Mouse (Mus musculus) layer of hippocampus, postnatal 14 days (tissue): Measurements from ENCODE around the gene Kcna7. TPM values are rescaled to one million over a fixed set of nuclear protein-coding genes. Genes with fewer than 3 reads are reported as not detected.
"Not testable (repeated sequence)": the region's sequence is repeated elsewhere in the genome, so short reads cannot be mapped to it uniquely, and the experiment has no call there.

Source experiments
- DNase-seq, 2 experiments: peaks; one replicate each; pipeline ENCODE4 v3.0.0; 2021 to 2022; ENCODE audit warnings: low spot score in 2 of 2, mixed read lengths in 1 of 2
- total RNA-seq, 2 experiments: library from RNA; stranded (reverse); gene quantifications; 2 replicates each; pipeline ENCODE4 v1.2.3; 2021

Gene Kcna7
- total RNA-seq, 2 experiments from 2014 or later = not detected

GRCm38 (mm10) chr7:45386077-45386476, 19.4 kb upstream of the Kcna7 start:
- no peak for DNase-seq

GRCm38 (mm10) chr7:45395129-45395541, 10.3 kb upstream of the Kcna7 start:
- DNase-seq = no peak

GRCm38 (mm10) chr7:45395578-45396336, 9.7 kb upstream of the Kcna7 start, which contains the start of gene Snrnp70:
Gene Snrnp70 (minus strand): TSS chr7:45395742.
- peak; percentile 100 for DNase-seq

- DNase-seq = not testable (repeated sequence)
These were observed 9.1 kb upstream of the Kcna7 start for GRCm38 (mm10) chr7:45396337-45396775.

GRCm38 (mm10) chr7:45396787-45397186, 8.7 kb upstream of the Kcna7 start:
- no peak for DNase-seq

GRCm38 (mm10) chr7:45401521-45402085, 3.9 kb upstream of the Kcna7 start:
- no peak for DNase-seq

DNA sequence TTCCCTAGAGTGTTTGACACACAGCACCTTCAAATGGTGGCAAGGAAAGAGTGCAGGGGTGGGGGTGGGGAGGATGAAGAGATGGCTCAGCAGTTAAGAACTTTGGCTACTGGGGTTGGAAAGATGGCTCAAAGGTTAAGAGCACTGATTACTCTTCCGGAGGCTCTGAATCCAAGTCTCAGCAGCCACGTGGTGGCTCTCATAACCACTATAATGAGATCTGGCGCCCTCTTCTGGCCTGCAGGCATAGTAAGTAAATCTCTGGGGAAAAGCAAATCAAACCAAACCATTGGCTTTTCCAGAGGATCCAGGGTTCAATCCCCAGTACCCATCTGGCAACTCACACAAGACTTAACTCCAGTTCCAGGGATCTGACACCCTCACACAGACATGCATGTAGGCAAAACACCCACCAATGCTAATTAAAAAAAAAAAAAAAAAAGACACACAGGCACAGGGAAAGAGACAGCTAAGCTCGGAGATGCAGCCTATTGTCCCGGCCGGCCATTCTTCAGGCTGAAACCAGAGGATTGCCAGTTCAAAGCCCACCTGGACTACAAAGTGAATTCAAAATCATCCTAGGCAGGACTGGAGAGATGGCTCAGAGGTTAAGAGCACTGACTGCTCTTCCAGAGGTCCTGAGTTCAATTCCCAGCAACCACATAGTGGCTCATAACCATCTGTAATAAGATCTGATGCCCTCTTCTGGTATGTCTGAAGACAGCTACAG, 1.8 kb upstream of the Kcna7 start:
- peak in 1 of 2 experiments; percentile 31 for DNase-seq

DNA sequence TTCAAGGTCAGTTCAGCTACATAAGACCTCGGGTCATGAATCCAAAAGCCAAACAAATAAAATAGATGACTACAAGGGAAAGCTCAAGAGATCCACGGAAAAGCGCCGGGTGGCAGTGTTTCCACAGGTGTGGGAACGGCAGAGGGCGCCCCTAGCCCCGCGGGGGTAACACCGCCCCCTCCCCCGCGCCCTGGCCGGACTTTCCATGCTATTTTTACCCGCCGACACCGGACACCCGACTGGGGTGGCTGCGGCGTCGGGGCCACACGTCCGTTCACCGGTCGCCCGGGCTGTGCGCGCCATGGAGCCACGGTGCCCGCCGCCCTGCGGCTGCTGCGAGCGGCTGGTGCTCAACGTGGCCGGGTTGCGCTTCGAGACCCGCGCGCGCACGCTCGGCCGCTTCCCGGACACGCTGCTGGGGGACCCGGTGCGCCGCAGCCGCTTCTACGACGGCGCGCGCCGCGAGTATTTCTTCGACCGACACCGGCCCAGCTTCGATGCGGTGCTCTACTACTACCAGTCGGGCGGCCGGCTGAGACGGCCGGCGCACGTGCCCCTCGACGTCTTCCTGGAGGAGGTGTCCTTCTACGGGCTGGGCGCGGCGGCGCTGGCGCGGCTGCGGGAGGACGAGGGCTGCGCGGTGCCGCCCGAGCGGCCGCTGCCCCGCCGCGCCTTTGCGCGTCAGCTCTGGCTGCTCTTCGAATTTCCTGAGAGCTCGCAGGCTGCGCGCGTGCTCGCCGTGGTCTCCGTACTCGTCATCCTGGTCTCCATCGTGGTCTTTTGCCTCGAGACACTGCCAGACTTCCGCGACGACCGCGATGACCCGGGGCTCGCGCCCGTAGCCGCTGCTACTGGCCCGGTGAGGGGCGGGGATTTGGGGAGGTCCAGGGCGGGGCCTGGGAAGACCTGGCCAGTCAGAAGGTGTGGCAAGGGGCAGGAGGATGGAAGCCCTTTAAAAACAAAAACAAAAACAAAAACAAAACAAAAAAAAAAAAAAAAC, 1.0 kb downstream of the Kcna7 start:
- DNase-seq = no peak

DNA sequence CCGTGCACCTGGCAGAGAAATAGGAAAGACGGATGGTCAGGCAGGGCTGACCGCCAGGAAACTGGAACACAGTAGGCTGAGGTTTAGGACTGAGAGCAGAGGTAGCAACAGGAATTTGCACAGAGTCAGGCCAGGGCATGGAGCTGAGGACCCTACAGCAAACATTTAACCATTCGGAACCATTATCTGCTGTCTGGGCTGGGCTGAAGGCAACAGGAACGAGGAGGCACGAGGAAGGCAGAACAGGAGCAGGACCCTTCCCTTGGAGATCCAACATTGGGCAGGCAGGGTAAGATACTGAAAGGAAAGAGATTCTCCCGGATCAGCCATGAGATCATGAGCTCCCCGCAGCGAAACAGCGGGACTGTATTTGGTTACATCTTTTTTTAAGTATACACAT, 2.4 kb downstream of the Kcna7 start:
- DNase-seq = no peak

- no peak for DNase-seq
These were observed 2.9 kb downstream of the Kcna7 start for GRCm38 (mm10) chr7:45408351-45408750.

- no peak for DNase-seq
These were observed 3.5 kb downstream of the Kcna7 start for GRCm38 (mm10) chr7:45408949-45409348.

- no peak for DNase-seq
These were observed 4.2 kb downstream of the Kcna7 start for GRCm38 (mm10) chr7:45409497-45410163.

- DNase-seq = no peak
These were observed 7.0 kb downstream of the Kcna7 start for GRCm38 (mm10) chr7:45412421-45412820.

DNA sequence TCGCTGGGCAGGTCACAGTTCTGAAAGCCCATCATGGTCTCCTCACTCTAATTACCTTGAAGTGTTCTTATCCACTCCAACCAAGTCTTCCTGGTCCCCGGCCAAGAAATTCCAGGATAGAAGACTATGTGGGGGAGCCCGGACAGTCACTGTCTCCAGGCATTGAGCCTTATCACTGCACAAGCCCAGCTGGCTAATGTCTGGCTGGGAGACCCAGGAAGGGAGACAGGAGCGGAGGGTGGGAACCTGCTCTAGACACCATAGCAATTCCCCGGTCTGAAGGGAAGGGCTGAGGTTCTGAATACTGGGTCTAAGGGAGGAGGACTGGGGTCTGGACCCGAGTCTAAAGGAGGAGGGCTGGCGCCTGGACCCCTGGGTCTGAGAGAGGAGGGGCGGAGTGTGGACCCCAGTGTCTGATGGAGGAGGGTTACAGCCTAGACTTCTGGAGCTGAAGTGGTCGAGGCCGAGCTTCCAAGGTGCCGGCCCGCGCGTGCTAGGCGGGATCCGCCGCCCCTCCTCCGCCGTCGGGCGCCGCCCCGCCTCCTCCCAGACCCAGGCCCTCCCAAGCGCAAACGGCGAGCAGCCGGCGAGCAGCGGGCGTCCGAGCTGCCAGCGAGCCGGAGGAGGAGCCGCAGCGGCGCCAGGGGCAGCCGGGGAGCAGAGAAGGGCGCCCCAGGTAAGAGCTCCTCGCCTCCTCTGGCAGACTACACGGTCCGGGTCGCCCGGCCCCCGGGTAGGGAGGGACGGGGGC, 7.8 kb downstream of the Kcna7 start, which contains the start of gene Ntf5:
Ntf5 (plus strand) TSS at position 583 of the 751 bp plus-strand sequence.
- no peak for DNase-seq

DNA sequence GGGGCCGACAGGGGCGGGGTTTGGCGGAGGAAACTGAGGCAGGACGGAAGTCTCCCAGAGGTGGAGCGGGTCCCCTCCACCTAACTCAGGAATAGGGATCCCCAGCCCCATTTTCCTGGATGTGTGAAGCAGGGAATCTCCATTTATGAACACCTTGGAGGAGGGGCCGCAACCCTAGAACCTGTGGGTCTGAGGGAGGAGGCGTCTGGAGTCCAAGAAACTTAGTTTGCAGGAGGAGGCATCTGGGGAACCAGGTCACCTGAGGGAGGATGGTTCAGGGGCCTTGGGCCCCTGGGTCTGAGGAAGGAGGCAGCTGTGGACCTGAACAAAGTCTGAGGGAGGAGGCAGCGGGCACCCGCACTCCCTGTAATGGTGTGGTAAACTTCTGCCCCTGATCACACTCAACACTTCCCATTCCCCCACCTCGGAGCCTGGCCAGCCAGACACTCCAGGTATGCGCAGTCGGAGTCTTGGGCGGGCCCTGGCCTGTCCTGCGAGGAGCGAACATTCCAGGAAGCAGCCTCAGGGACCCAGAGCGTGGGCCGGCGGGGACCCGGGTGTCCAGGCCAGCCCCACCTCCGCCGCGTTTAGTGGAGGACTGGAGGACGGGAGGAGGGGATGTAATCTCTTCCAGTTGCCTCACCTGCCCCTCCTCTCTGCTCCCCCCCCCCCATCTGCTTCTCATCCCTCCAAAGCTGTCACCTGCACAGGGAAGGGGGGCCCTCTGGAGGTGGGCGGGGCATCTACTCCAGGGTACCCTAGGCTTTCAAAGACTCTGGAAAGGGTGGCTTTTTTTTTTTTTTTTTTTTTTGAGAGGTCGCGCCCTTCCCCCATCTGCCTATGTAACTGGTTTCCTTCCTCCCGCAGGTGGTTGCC, 8.6 kb downstream of the Kcna7 start:
- DNase-seq = no peak

DNA sequence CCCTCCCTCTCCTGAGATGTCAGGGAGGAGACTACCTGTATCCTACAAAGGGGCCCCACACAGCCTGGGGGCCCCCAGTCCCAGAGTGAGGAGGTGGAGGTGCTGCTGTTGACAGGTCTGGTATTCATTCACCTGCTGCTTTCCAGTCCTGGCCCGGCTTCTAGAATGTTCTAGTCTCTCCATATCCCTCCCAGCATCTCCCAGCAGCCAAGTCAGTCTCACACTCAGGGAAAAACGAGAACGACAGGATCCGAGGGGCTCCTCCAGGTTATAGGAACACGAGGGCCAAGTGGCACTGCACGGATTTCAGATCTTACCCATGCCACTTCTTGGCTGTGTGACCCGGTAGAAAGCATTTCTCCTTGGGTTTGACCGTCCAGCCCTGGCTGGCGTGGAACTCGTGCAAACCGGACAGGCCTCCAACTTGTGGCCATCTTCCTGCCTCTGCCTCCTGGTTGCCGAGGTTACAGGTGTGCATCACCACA, 9.3 kb downstream of the Kcna7 start:
- DNase-seq = no peak

GRCm38 (mm10) chr7:45415636-45416035, 10.2 kb downstream of the Kcna7 start:
- DNase-seq = no peak

DNA sequence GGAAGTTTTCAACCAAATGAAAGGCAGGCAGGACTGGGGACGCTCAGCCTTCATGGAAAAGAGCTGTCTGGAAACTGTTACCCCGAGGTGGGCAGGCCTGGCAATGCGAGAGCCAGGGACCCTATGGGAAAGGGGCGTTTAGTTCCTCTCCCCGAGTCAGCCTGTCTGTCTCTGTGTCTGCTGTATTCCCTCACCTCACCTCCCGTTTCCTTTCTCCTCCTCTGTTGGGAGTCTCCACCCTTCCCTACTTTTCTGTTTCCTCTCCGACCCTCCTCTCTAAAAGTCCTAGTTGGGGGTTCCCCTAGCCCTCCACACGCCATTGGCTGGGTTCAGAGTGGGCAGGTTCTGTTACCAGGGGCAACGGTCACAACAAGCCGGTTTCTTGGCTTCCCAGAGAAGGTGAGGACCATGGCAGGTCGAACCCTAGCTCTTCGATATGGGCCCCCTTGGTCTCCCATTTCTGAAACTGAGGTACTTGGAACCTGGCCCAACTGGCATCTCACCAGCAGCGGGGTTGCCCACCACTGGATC, 12.6 kb downstream of the Kcna7 start:
- DNase-seq = no peak
